Mouse (Mus musculus) adrenal gland (tissue): ENCODE measurements around the gene Gpr165.

Source experiments
- intact Hi-C: fragments of 180-260 bp; cut with DNase I; formaldehyde crosslinking; loops from one replicate; pipeline ENCODE4 v1.15.1; 2025
- long read RNA-seq, 2 experiments: library from polyadenylated mRNA; unstranded; transcript quantifications; one replicate each; pipeline ENCODE4 v2.0.0; 2020; ENCODE audit warnings: borderline replicate concordance in 1 of 2; ENCODE audit not compliant: insufficient replicate concordance in 1 of 2

Gene Gpr165
- long read RNA-seq, experiment 1: 0 reads
- long read RNA-seq, experiment 2: 0 reads

DNA sequence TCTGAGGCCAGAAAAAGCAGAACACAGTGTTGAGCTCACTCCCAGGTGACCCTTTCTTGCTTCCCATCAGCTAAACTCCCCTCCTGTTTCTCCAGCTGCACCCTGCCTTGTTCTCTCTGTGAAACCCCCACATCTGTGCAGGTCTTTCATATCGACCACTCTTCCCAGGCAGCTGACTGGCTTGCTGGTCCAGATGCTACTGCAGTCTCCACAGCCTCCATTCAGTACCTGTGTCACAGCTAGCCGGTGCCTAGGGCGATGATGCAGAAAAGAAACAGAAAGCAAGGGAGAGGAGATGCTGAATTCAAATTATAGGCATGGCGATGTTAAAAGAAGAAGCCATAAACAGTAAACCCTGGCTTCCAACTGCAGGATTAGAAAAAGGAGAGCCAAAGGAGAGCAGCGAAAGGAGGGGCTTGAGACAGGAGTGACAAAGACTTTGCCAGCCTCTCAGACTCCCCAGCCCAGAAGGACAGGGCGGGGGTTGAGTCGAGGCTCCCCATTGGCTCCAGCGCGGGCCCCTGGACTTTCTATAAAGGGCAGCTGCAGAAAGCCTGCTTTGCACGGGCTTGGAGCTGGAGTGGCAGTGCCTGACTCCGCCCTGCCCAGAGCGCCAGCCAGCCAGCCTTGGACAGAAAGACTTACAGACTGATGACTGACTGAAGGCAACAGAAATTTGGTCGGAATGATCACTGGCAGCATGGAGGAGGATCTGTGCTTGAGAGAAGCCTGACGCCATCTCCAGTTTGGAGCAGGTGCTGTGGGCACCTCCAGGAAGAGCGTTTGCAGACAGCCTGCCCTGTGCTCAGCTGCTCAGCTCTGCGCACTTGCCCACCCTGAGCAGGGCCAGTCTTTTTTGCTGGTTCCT is at the start of gene Gpr165:
TSS of gene Gpr165 (plus strand) at position 535 of the 868 bp plus-strand sequence.
- intact Hi-C loops: no loop called here

DNA sequence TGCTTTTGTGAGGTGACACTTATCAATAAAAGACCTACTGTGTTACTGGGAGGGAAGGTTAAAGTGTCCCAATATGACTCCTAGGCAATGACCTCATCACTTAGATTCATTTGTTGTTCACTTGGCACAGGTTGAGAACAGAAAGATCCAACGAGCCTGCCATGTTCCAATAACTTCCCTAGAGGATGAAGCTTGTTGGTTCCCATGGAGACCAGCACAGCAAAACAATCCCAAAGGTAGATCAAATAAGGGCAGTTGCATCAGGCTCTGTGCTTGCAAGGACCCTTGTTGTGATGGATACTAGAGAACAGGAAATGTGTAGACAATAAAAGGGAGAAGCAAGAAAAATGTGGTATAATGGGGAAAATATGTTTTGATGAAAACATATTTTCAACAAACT is 38.4 kb upstream of the Gpr165 start:
- intact Hi-C loops: no loop called here
